Mouse (Mus musculus) stomach, postnatal 0 days (tissue): ENCODE measurements around the gene Zfp362.

ENCODE experiments used
- CTCF ChIP-seq: IDR thresholded peaks from 2 replicates; pipeline ENCODE4 v1.5.1; 2016; ENCODE audit warnings: antibody characterized with exemption, low read depth, mild to moderate bottlenecking, moderate library complexity
- EP300 ChIP-seq: optimal IDR thresholded peaks from 2 replicates; pipeline ENCODE3; 2016; ENCODE audit warnings: antibody characterized with exemption

GRCm38 (mm10) chr4:128853117-128853516, 47.3 kb upstream of the Zfp362 start:
- TF ChIP-seq CTCF (no peak), EP300 (no peak)
